Mouse (Mus musculus): Measurements from ENCODE around the gene Rab40c. TPM values are rescaled to one million over a fixed set of nuclear protein-coding genes. Genes with fewer than 3 reads are reported as not detected.

Rab40c gene
- polyA plus RNA-seq (2015; fragmentation: Nextera tagmentation; extraction: Ambion mirVana): 23.2 and 24.3 TPM in 2 replicates

- H3K9ac ChIP-seq (ENCODE audit: low read depth, low read length): peak within 1 kb of the TSS; percentile 88
- H3K4me2 ChIP-seq (ENCODE audit: low read depth, low read length): peak within 1 kb of the TSS; percentile 86
- H3K36me3 ChIP-seq (ENCODE audit: control insufficient read depth, insufficient read depth, low read length): no peaks in the 10 kb centered on the region
- H3K27me3 ChIP-seq (replicated peaks; ENCODE audit: control insufficient read depth, insufficient read depth, low read length): no peaks in the 10 kb centered on the region
- peak within 1 kb of the TSS; percentile 97 for H3K4me3 ChIP-seq (ENCODE audit: low read length)
- under 1% methylated on average over 56 of the region's 78 CpGs for WGBS
- H3K27ac ChIP-seq (ENCODE audit: low read length): peak within 1 kb of the TSS; percentile 95
- ATAC-seq: 0 out of 2 replicates have a peak, but pooled peaks have one; percentile 0
- no peaks in the 10 kb centered on the region for H3K9me3 ChIP-seq (ENCODE audit: control insufficient read depth, low read length)
- peaks cover 22% of the 10 kb centered on the region for H3K4me1 ChIP-seq (ENCODE audit: control insufficient read depth, insufficient read depth, low read length)
Measured at GRCm38 (mm10) chr17:25919144-25919785, at the start of gene Rab40c. Rab40c (minus strand) TSS chr17:25919727.

DNA sequence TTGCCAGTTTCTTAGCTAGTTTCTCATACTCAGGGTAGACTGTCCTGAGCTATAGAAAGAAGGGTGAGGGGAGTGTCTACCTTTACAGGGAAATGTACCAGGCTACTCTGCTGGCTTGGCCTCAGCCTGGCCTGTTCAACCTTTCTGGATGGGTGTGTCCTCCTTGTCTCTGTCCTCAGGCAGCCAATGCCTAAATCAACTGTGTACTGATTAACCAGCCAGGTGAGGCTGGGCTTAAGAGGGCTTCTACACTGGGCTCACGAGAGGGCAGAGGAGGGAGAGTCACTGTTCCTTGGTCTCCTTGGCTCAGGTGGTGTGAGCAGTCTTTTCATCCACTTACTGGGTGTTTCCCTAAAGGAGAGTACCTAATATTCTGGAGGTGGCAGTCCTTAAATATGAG, 48.6 kb upstream of the Rab40c start:
- Histone ChIP-seq H3K9ac (ENCODE audit: low read depth, low read length) (no peak overlapping the region), H3K4me2 (ENCODE audit: low read depth, low read length) (no peak overlapping the region), H3K36me3 (ENCODE audit: control insufficient read depth, insufficient read depth, low read length) (no peaks in the 10 kb centered on the region), H3K27me3 (replicated peaks; ENCODE audit: control insufficient read depth, insufficient read depth, low read length) (no peaks in the 10 kb centered on the region), H3K4me3 (ENCODE audit: low read length) (no peak overlapping the region), H3K4me1 (ENCODE audit: control insufficient read depth, insufficient read depth, low read length) (peaks cover 18% of the 10 kb centered on the region), H3K27ac (ENCODE audit: low read length) (peak overlapping the region; percentile 35; the same call in 1 of the 2 replicates), H3K9me3 (ENCODE audit: control insufficient read depth, low read length) (no peaks in the 10 kb centered on the region)
- WGBS: 58% methylated on average over 1 of the region's 1 CpGs
- peak; percentile 94 for ATAC-seq

DNA sequence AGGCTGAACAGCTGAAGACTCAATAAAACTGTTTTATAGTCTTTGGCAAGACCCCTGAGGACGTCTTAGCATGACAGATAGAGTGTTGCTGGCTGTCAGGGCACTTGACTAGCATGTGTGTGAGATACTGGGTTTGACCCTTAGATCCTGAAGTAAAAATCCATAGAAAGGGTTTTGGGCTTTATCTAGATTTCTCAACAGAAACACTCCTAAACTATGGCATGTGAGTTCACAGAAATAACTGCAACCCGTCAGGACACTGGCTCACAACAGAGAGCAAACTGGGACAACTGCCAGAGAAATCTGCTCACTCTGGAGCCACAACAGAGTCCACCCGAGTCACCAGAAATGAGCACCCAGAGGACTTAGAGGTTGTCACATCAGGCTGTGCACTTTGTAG, 48.1 kb upstream of the Rab40c start:
- H3K4me2 ChIP-seq (ENCODE audit: low read depth, low read length): no peak overlapping the region
- no peak overlapping the region for H3K9ac ChIP-seq (ENCODE audit: low read depth, low read length)

DNA sequence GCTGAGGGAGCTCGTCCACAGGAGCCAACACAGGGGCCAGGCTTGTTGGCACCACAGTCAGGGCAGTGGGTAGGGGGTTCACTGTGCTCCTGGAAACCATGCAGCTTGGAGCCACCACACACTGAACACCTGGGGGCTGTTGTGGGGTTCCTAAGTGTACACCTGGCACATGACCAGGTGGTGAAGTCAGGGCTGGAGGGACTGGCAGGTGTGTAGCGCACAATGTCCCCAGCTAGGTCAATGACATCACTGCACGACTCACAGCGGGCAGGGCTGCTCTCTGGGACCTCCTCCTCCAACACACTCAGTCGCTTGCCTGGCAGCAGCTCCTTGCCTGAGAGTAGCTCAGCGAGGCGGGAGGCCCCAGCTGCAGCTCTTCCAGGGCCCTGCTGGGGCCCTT, 44.7 kb upstream of the Rab40c start:
- H3K36me3 ChIP-seq (ENCODE audit: control insufficient read depth, insufficient read depth, low read length): 0 out of 2 replicates have a peak, but pooled peaks cover 2% of the 10 kb centered on the region
- H3K4me2 ChIP-seq (ENCODE audit: low read depth, low read length): no peak overlapping the region
- H3K27me3 ChIP-seq (replicated peaks; ENCODE audit: control insufficient read depth, insufficient read depth, low read length): no peaks in the 10 kb centered on the region
- WGBS: 74% methylated on average over 7 of the region's 7 CpGs
- H3K4me3 ChIP-seq (ENCODE audit: low read length): no peak overlapping the region
- H3K27ac ChIP-seq (ENCODE audit: low read length): no peak overlapping the region
- peak; percentile 37 for ATAC-seq
- H3K9ac ChIP-seq (ENCODE audit: low read depth, low read length): no peak overlapping the region
- H3K4me1 ChIP-seq (ENCODE audit: control insufficient read depth, insufficient read depth, low read length): peaks cover 18% of the 10 kb centered on the region
- H3K9me3 ChIP-seq (ENCODE audit: control insufficient read depth, low read length): no peaks in the 10 kb centered on the region

More for the DNA sequence above, 48.1 kb upstream of the Rab40c start:
- 43% methylated on average over 3 of the region's 3 CpGs for WGBS
- peak; percentile 15; the same call in 1 of the 2 replicates for ATAC-seq
- H3K4me3 ChIP-seq (ENCODE audit: low read length): no peak overlapping the region
- peak overlapping the region; percentile 35; the same call in 1 of the 2 replicates for H3K27ac ChIP-seq (ENCODE audit: low read length)
- peaks cover 18% of the 10 kb centered on the region for H3K4me1 ChIP-seq (ENCODE audit: control insufficient read depth, insufficient read depth, low read length)
- 0 out of 2 replicates have a peak, but pooled peaks cover 2% of the 10 kb centered on the region for H3K36me3 ChIP-seq (ENCODE audit: control insufficient read depth, insufficient read depth, low read length)
- H3K27me3 ChIP-seq (replicated peaks; ENCODE audit: control insufficient read depth, insufficient read depth, low read length): no peaks in the 10 kb centered on the region
- no peaks in the 10 kb centered on the region for H3K9me3 ChIP-seq (ENCODE audit: control insufficient read depth, low read length)

- H3K4me1 ChIP-seq (ENCODE audit: control insufficient read depth, insufficient read depth, low read length): peaks cover 7% of the 10 kb centered on the region
- H3K9ac ChIP-seq (ENCODE audit: low read depth, low read length): no peak overlapping the region
- no peaks in the 10 kb centered on the region for H3K27me3 ChIP-seq (replicated peaks; ENCODE audit: control insufficient read depth, insufficient read depth, low read length)
- ATAC-seq: no peak
- 0 out of 2 replicates have a peak, but pooled peaks cover 2% of the 10 kb centered on the region for H3K36me3 ChIP-seq (ENCODE audit: control insufficient read depth, insufficient read depth, low read length)
- no peak overlapping the region for H3K4me3 ChIP-seq (ENCODE audit: low read length)
- H3K9me3 ChIP-seq (ENCODE audit: control insufficient read depth, low read length): no peaks in the 10 kb centered on the region
- H3K4me2 ChIP-seq (ENCODE audit: low read depth, low read length): no peak overlapping the region
- WGBS: 92% methylated on average over 7 of the region's 7 CpGs
- no peak overlapping the region for H3K27ac ChIP-seq (ENCODE audit: low read length)
Measured at GRCm38 (mm10) chr17:25962413-25962905, 42.9 kb upstream of the Rab40c start.

DNA sequence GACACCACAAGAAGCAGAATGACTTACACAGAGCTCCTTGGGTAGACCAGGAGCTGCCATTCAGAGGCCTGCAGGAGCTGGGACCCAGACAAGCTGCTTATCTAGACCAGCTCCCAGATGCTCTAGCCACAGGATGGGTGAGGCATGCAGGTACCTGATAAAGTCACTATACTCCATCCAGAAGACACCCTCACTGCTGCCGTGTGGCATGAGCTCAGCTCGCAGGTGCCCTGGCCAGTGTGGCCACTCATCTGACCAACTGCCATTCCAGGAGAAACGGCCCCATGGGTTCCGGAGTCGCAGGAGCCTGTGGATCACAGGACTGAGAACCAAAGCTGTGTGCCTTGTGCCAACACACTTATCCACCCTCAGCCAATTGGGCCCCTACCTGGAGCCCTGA, 42.0 kb upstream of the Rab40c start:
- H3K4me2 ChIP-seq (ENCODE audit: low read depth, low read length): no peak overlapping the region
- H3K9ac ChIP-seq (ENCODE audit: low read depth, low read length): no peak overlapping the region
- H3K4me3 ChIP-seq (ENCODE audit: low read length): no peak overlapping the region
- peak; percentile 57 for ATAC-seq
- no peaks in the 10 kb centered on the region for H3K27me3 ChIP-seq (replicated peaks; ENCODE audit: control insufficient read depth, insufficient read depth, low read length)
- H3K27ac ChIP-seq (ENCODE audit: low read length): no peak overlapping the region
- 0 out of 2 replicates have a peak, but pooled peaks cover 2% of the 10 kb centered on the region for H3K36me3 ChIP-seq (ENCODE audit: control insufficient read depth, insufficient read depth, low read length)
- H3K4me1 ChIP-seq (ENCODE audit: control insufficient read depth, insufficient read depth, low read length): 0 out of 2 replicates have a peak, but pooled peaks cover 4% of the 10 kb centered on the region
- 92% methylated on average over 5 of the region's 5 CpGs for WGBS
- H3K9me3 ChIP-seq (ENCODE audit: control insufficient read depth, low read length): no peaks in the 10 kb centered on the region

- no peak for ATAC-seq
- H3K4me2 ChIP-seq (ENCODE audit: low read depth, low read length): no peak overlapping the region
- no peak overlapping the region for H3K9ac ChIP-seq (ENCODE audit: low read depth, low read length)
- H3K27me3 ChIP-seq (replicated peaks; ENCODE audit: control insufficient read depth, insufficient read depth, low read length): no peaks in the 10 kb centered on the region
- 0 out of 2 replicates have a peak, but pooled peaks cover 3% of the 10 kb centered on the region for H3K4me1 ChIP-seq (ENCODE audit: control insufficient read depth, insufficient read depth, low read length)
- 94% methylated on average over 23 of the region's 23 CpGs for WGBS
- H3K9me3 ChIP-seq (ENCODE audit: control insufficient read depth, low read length): no peaks in the 10 kb centered on the region
- H3K36me3 ChIP-seq (ENCODE audit: control insufficient read depth, insufficient read depth, low read length): 0 out of 2 replicates have a peak, but pooled peaks cover 2% of the 10 kb centered on the region
- no peak overlapping the region for H3K4me3 ChIP-seq (ENCODE audit: low read length)
- no peak overlapping the region for H3K27ac ChIP-seq (ENCODE audit: low read length)
Measured at GRCm38 (mm10) chr17:25959630-25960467, 40.3 kb upstream of the Rab40c start.

GRCm38 (mm10) chr17:25958771-25959494, 39.4 kb upstream of the Rab40c start:
- Histone ChIP-seq H3K9ac (ENCODE audit: low read depth, low read length) (no peak overlapping the region), H3K27me3 (replicated peaks; ENCODE audit: control insufficient read depth, insufficient read depth, low read length) (no peaks in the 10 kb centered on the region), H3K36me3 (ENCODE audit: control insufficient read depth, insufficient read depth, low read length) (0 out of 2 replicates have a peak, but pooled peaks cover 2% of the 10 kb centered on the region), H3K27ac (ENCODE audit: low read length) (no peak overlapping the region), H3K4me1 (ENCODE audit: control insufficient read depth, insufficient read depth, low read length) (no peaks in the 10 kb centered on the region), H3K4me3 (ENCODE audit: low read length) (no peak overlapping the region), H3K4me2 (ENCODE audit: low read depth, low read length) (no peak overlapping the region), H3K9me3 (ENCODE audit: control insufficient read depth, low read length) (no peaks in the 10 kb centered on the region)
- WGBS: 93% methylated on average over 11 of the region's 11 CpGs
- no peak for ATAC-seq
